Mouse (Mus musculus): ENCODE results near the gene Anks3.

- TF ChIP-seq CTCF (IDR thresholded peaks at IDR 0.05; ENCODE audit: low read depth, low read length) = no peak
- no peak for TF ChIP-seq GATA1 (IDR thresholded peaks at IDR 0.05; ENCODE audit: borderline replicate concordance, low read length)
Observed at GRCm38 (mm10) chr16:4941016-4941415, 23.0 kb downstream of the Anks3 start.

Measured in G1E (cell line).